Mouse (Mus musculus) CH12.LX (cell line): ENCODE data around the gene Gm4871.
"Not testable (repeated sequence)": the region's sequence is repeated elsewhere in the genome, so short reads cannot be mapped to it uniquely, and the experiment has no call there.

ENCODE experiments used
- CHD2 ChIP-seq: IDR thresholded peaks from 2 replicates; pipeline ENCODE4 v1.6.1; 2011; ENCODE audit warnings: low read length, improper control_type of control experiment
- CTCF ChIP-seq, 2 experiments: IDR thresholded peaks in 1 of 2; conservative IDR thresholded peaks in 1 of 2; 2 replicates each; pipeline ENCODE4 v1.5.1; 2011 to 2012; ENCODE audit warnings: low read depth in 2 of 2, low read length in 2 of 2, improper control_type of control experiment in 1 of 2, inconsistent platforms in 1 of 2, mild to moderate bottlenecking in 1 of 2, moderate library complexity in 1 of 2
- E2F4 ChIP-seq: IDR thresholded peaks from 2 replicates; pipeline ENCODE4 v1.6.1; 2011; ENCODE audit warnings: low read depth, low read length, improper control_type of control experiment; ENCODE audit not compliant: insufficient replicate concordance
- ELF1 ChIP-seq: IDR thresholded peaks from 2 replicates; pipeline ENCODE4 v1.6.1; 2014; ENCODE audit warnings: low read depth, mild to moderate bottlenecking, inconsistent platforms, low read length, improper control_type of control experiment
- EP300 ChIP-seq: IDR thresholded peaks from 2 replicates; pipeline ENCODE4 v1.6.1; 2011; ENCODE audit warnings: low read length, improper control_type of control experiment
- MAFK ChIP-seq: IDR thresholded peaks from 2 replicates; pipeline ENCODE4 v1.6.1; 2011; ENCODE audit warnings: low read length, improper control_type of control experiment; ENCODE audit not compliant: insufficient replicate concordance
- MXI1 ChIP-seq: IDR thresholded peaks from 2 replicates; pipeline ENCODE4 v1.6.1; 2011; ENCODE audit warnings: mild to moderate bottlenecking, low read depth, low read length, improper control_type of control experiment
- MYC ChIP-seq: IDR thresholded peaks from 2 replicates; pipeline ENCODE4 v1.6.1; 2011; ENCODE audit warnings: low read depth, mild to moderate bottlenecking, improper control_type of control experiment, low read length
- POLR2A ChIP-seq: IDR thresholded peaks from 2 replicates; pipeline ENCODE4 v1.6.1; 2011; ENCODE audit warnings: low read depth, mild to moderate bottlenecking, improper control_type of control experiment, low read length
- POLR2AphosphoS2 ChIP-seq: IDR thresholded peaks from 2 replicates; pipeline ENCODE4 v1.6.1; 2011; ENCODE audit warnings: low read depth, low read length, improper control_type of control experiment
- SIN3A ChIP-seq: IDR thresholded peaks from 2 replicates; pipeline ENCODE4 v1.6.1; 2012; ENCODE audit warnings: low read length, improper control_type of control experiment, inconsistent platforms
- TCF12 ChIP-seq: IDR thresholded peaks from 2 replicates; pipeline ENCODE4 v1.6.1; 2014; ENCODE audit warnings: low read depth, mild to moderate bottlenecking, inconsistent platforms, low read length, improper control_type of control experiment
- USF2 ChIP-seq: conservative IDR thresholded peaks from 2 replicates; pipeline ENCODE4 v1.6.1; 2011; ENCODE audit warnings: low read depth, low read length, improper control_type of control experiment
- ZNF384 ChIP-seq: IDR thresholded peaks from 2 replicates; pipeline ENCODE4 v1.6.1; 2012; ENCODE audit warnings: low read depth, low read length, improper control_type of control experiment, inconsistent platforms

DNA sequence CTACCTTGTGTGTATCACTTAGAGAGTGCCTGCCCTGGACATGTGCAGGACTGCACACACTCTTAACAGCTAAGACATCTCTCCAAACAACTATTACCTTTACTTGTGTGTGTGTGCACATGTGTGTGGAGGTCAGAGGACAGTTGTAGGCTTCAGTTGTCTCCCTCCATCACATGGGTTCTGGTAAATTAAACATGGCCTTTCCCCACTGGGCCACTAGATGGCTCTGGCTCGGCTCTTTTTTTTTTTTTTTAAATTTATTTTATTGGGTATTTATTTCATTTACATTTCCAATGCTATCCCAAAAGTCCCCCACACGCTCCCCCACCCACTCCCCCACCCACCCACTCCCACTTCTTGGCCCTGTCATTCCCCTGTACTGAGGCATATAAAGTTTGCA lies 15.8 kb downstream of the Gm4871 start:
- TF ChIP-seq E2F4, POLR2A, POLR2AphosphoS2, TCF12, EP300, SIN3A, MAFK, MYC, CHD2, ELF1, USF2, MXI1: not testable (repeated sequence)
- TF ChIP-seq CTCF (conservative IDR thresholded peaks at IDR 0.05 in 1 of 2, IDR thresholded peaks at IDR 0.05 in 1 of 2; ENCODE audit: low read depth in 2 of 2, low read length in 2 of 2): peak; percentile 17 to 31; a peak in 3 of 4 replicates
- peak; percentile 66 for TF ChIP-seq ZNF384
